Mouse (Mus musculus) bone marrow macrophage, adult 2 months (primary cell): ENCODE measurements around the gene Rbbp6.

ENCODE experiments used
- CTCF ChIP-seq: IDR thresholded peaks from 2 replicates; pipeline ENCODE4 v1.5.1; 2012; ENCODE audit warnings: low read depth, mild to moderate bottlenecking, low read length, moderate library complexity
- POLR2A ChIP-seq: IDR thresholded peaks from 2 replicates; pipeline ENCODE4 v1.6.1; 2012; ENCODE audit warnings: mild to moderate bottlenecking, low read depth, low read length, borderline replicate concordance

DNA sequence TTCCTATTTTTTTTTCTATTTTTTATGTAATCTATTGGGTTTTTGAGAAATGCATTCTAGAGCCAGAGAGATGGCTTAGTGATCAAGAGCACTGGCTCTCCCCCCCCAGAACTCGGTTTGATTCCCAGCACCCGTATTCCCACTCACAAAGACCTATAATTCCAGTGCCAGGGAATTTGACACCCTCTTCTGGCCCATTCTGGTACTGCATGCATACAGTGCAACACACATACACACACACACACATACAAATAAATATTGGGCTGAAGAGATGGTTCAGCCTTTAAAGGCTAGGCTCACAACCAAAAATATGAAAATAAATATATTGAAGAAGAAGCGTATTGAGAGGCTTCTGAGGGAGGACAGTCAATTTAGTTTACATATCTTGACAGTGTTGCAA, 79.7 kb downstream of the Rbbp6 start:
- TF ChIP-seq CTCF (no peak), POLR2A (no peak)
